ENCODE assay signal across 10 mouse cellular contexts in the genomic region with DNA sequence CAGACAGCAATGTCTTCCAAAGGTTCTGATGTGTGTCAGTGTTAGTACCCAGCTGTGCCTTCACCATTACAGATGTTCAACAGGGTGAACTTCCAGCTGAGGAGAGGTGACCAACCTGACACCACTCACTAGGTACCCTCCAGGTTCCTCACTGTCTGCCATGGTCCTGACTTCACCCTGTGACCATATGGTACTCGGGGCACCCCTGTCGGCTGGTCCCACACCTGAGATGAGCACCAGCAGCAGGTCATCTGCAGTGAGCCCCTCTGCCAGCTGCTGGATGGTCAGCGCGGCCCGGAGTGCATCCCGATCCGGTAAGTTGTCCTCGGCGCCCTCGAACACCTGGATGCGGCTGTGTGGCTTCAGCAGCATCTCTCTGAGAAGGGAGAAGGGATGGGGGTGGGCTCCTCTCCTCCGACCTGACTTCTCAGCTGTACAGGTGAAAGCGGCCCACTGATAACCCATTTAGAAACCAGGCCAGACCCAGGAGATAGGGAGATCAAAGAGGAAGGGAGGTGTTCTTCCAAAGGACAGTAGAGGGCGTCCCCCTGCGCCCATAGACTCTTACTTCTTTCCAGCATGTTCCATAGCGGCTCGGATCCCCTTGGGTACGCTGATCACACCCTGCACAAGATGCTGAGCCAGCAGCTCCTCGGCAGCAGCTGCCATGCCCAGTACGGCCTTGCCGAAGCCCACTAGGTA. TPM values are rescaled to one million over a fixed set of nuclear protein-coding genes. Genes with fewer than 3 reads are reported as not detected.
DNase-seq lines count a peak whose midpoint lies in the region; ATAC-seq and TF ChIP-seq lines count a peak whose summit lies in the region.
"Had no signal": no experiment of that assay in that cellular context is flagged by ENCODE, and none has a peak within 500 bp of the region (broad histone marks: within the 10 kb centered on the region; RNA-seq: fewer than 3 reads in every experiment).

No protein-coding gene starts in this region.

- H3K4me3 ChIP-seq in hindbrain, embryonic 10.5 days = no peak overlapping the region
- H3K4me3 ChIP-seq in hindbrain, embryonic 16.5 days (ENCODE audit: low read length) = no peak overlapping the region
- no peak overlapping the region for H3K4me3 ChIP-seq in bone marrow, adult 2 months (replicated peaks; ENCODE audit: control insufficient read depth, low read depth, low read length)
- H3K4me3 ChIP-seq in hindbrain, postnatal 0 days (ENCODE audit: low read length) = no peak overlapping the region
- peak overlapping the region; percentile 51 for H3K4me3 ChIP-seq in liver, embryonic 16.5 days (ENCODE audit: low read depth, low read length)
- H3K4me3 ChIP-seq: heart, adult 2 months; limb, embryonic 12.5 days had no signal

- no peak for DNase-seq in hindbrain, embryonic 10.5 days (ENCODE audit: low spot score)
- DNase-seq in hindbrain, postnatal 0 days (ENCODE audit: low spot score) = no peak
- no peak for DNase-seq in left cerebral cortex, postnatal 4 days
- DNase-seq in adrenal gland, adult 18-20 months (ENCODE audit: low spot score in 2 of 2) = no peak
- no peak for DNase-seq in right cerebral cortex, postnatal 25 days

- WGBS in hindbrain, embryonic 10.5 days = 80% methylated on average over 21 of the region's 21 CpGs
- WGBS in hindbrain, embryonic 16.5 days = 78% methylated on average over 21 of the region's 21 CpGs
- WGBS in bone marrow, adult 2 months = 92% methylated on average over 21 of the region's 21 CpGs
- WGBS in hindbrain, postnatal 0 days = 75% methylated on average over 21 of the region's 21 CpGs
- WGBS in liver, embryonic 16.5 days (ENCODE audit: insufficient replicate concordance) = 70% methylated on average over 21 of the region's 21 CpGs

- no peak for ATAC-seq in hindbrain, embryonic 16.5 days
- no peak for ATAC-seq in hindbrain, postnatal 0 days
- peak; percentile 2 for ATAC-seq in liver, embryonic 16.5 days (ENCODE audit: low read depth)

- no peak overlapping the region for H3K9ac ChIP-seq in hindbrain, embryonic 16.5 days (ENCODE audit: low read depth, low read length)
- no peak overlapping the region for H3K9ac ChIP-seq in hindbrain, postnatal 0 days (replicated peaks; ENCODE audit: low read length)
- peak overlapping the region; percentile 51 for H3K9ac ChIP-seq in liver, embryonic 16.5 days (ENCODE audit: low read depth, low read length)
- H3K9ac ChIP-seq: limb, embryonic 12.5 days had no signal

- H3K4me1 ChIP-seq in hindbrain, embryonic 10.5 days (replicated peaks) = peaks cover 31% of the 10 kb centered on the region
- peaks cover 7% of the 10 kb centered on the region; the same call in 1 of the 2 replicates for H3K4me1 ChIP-seq in hindbrain, embryonic 16.5 days (ENCODE audit: control insufficient read depth, insufficient read depth, low read depth, low read length)
- H3K4me1 ChIP-seq in bone marrow, adult 2 months (ENCODE audit: control insufficient read depth, insufficient read depth, low read length) = no peaks in the 10 kb centered on the region
- H3K4me1 ChIP-seq in hindbrain, postnatal 0 days (ENCODE audit: insufficient read depth, low read length) = no peaks in the 10 kb centered on the region
- peaks cover 5% of the 10 kb centered on the region for H3K4me1 ChIP-seq in liver, embryonic 16.5 days (ENCODE audit: control insufficient read depth, low read depth, low read length)

- H3K27ac ChIP-seq in hindbrain, embryonic 10.5 days = peak overlapping the region; percentile 35; the same call in 1 of the 2 replicates
- H3K27ac ChIP-seq in hindbrain, embryonic 16.5 days (ENCODE audit: low read depth, low read length) = no peak overlapping the region
- H3K27ac ChIP-seq in bone marrow, adult 2 months (ENCODE audit: control insufficient read depth, insufficient read depth, low read depth, low read length, poor library complexity) = no peak overlapping the region
- H3K27ac ChIP-seq in hindbrain, postnatal 0 days = no peak overlapping the region
- peak overlapping the region; percentile 75 for H3K27ac ChIP-seq in liver, embryonic 16.5 days (ENCODE audit: low read length)
- H3K27ac ChIP-seq: heart, adult 2 months; limb, embryonic 12.5 days had no signal

- H3K9me3 ChIP-seq in hindbrain, embryonic 10.5 days = no peaks in the 10 kb centered on the region
- no peaks in the 10 kb centered on the region for H3K9me3 ChIP-seq in hindbrain, embryonic 16.5 days (ENCODE audit: control insufficient read depth, low read length)
- H3K9me3 ChIP-seq in hindbrain, postnatal 0 days (ENCODE audit: low read length) = no peaks in the 10 kb centered on the region
- H3K9me3 ChIP-seq in liver, embryonic 16.5 days (replicated peaks; ENCODE audit: control insufficient read depth, low read length) = no peaks in the 10 kb centered on the region
- H3K9me3 ChIP-seq: limb, embryonic 12.5 days had no signal

- peaks cover 29% of the 10 kb centered on the region for H3K36me3 ChIP-seq in hindbrain, embryonic 10.5 days
- peaks cover 8% of the 10 kb centered on the region for H3K36me3 ChIP-seq in hindbrain, embryonic 16.5 days (ENCODE audit: control insufficient read depth, insufficient read depth, low read length)
- no peaks in the 10 kb centered on the region for H3K36me3 ChIP-seq in hindbrain, postnatal 0 days (ENCODE audit: insufficient read depth, low read length)
- H3K36me3 ChIP-seq in liver, embryonic 16.5 days (ENCODE audit: control insufficient read depth, insufficient read depth) = no peaks in the 10 kb centered on the region
- H3K36me3 ChIP-seq: limb, embryonic 12.5 days had no signal

- 0 out of 2 replicates have a peak, but pooled peaks have one; percentile 6 for TF ChIP-seq CTCF in bone marrow, adult 2 months (IDR thresholded peaks at IDR 0.05; ENCODE audit: control insufficient read depth, insufficient read depth, low read length)
- TF ChIP-seq CTCF in hindbrain, postnatal 0 days (IDR thresholded peaks at IDR 0.05; ENCODE audit: low read depth) = peak; percentile 29; the same call in 1 of the 2 replicates

- no peaks in the 10 kb centered on the region; the same call in 1 of the 2 replicates for H3K27me3 ChIP-seq in hindbrain, embryonic 10.5 days (ENCODE audit: insufficient read depth, poor library complexity, severe bottlenecking)
- H3K27me3 ChIP-seq in hindbrain, embryonic 16.5 days (replicated peaks; ENCODE audit: control insufficient read depth, insufficient read depth, low read length) = no peaks in the 10 kb centered on the region
- H3K27me3 ChIP-seq in hindbrain, postnatal 0 days (ENCODE audit: insufficient read depth, low read length) = no peaks in the 10 kb centered on the region
- H3K27me3 ChIP-seq in liver, embryonic 16.5 days (ENCODE audit: control insufficient read depth, insufficient read depth, low read depth, low read length) = no peaks in the 10 kb centered on the region; the same call in 1 of the 2 replicates

- intact Hi-C loops in left cerebral cortex, postnatal 4 days (cut with DNase I) = no loop called here

- no peak for TF ChIP-seq POLR2A in bone marrow, adult 2 months (IDR thresholded peaks at IDR 0.05; ENCODE audit: borderline replicate concordance, control insufficient read depth, low read depth, low read length)

- no peak overlapping the region for H3K4me2 ChIP-seq in hindbrain, embryonic 16.5 days (ENCODE audit: low read length)
- no peak overlapping the region for H3K4me2 ChIP-seq in hindbrain, postnatal 0 days (ENCODE audit: low read depth, low read length)
- H3K4me2 ChIP-seq in liver, embryonic 16.5 days (ENCODE audit: low read depth, low read length) = peak overlapping the region; percentile 22
- H3K4me2 ChIP-seq: limb, embryonic 12.5 days had no signal

RNA-seq across cellular contexts. Expression of gene Glyctk, which starts 0.9 kb away (rescaled TPM):
- 2.9 and 4.5 TPM in 2 replicates for polyA plus RNA-seq in hindbrain, embryonic 10.5 days (2016; fragmentation: Nextera tagmentation; extraction: Ambion mirVana)
- polyA plus RNA-seq in hindbrain, embryonic 16.5 days (2015; fragmentation: Nextera tagmentation; extraction: Ambion mirVana) = 2.1 TPM in 2 replicates
- polyA plus RNA-seq in bone marrow, adult 2 months (2011; ENCODE audit: insufficient read depth, insufficient read length, low replicate concordance, missing spikeins) = 0.99 and 1.9 TPM in 2 replicates
- 1.3 and 1.8 TPM in 2 replicates for total RNA-seq in hindbrain, postnatal 0 days (2014; rRNA removed)
- polyA plus RNA-seq in hindbrain, postnatal 0 days (2015; fragmentation: Nextera tagmentation; extraction: Ambion mirVana) = 1.2 and 1.7 TPM in 2 replicates
- 26.5 and 33.0 TPM in 2 replicates for polyA plus RNA-seq in liver, embryonic 16.5 days (2015; fragmentation: Nextera tagmentation; extraction: Ambion mirVana)
- 1 to 10 TPM; 2.7 to 3.5 TPM for total RNA-seq in left cerebral cortex, postnatal 4 days (2021)
- total RNA-seq in adrenal gland, adult 18-20 months (2021) = 1 to 10 TPM; 1.9 to 2.7 TPM

RNA-seq across cellular contexts. Expression of gene Wdr82, which starts 13.7 kb away (rescaled TPM):
- polyA plus RNA-seq in hindbrain, embryonic 10.5 days (2016; fragmentation: Nextera tagmentation; extraction: Ambion mirVana) = 25.8 and 29.9 TPM in 2 replicates
- 26.7 and 30.6 TPM in 2 replicates for polyA plus RNA-seq in hindbrain, embryonic 16.5 days (2015; fragmentation: Nextera tagmentation; extraction: Ambion mirVana)
- polyA plus RNA-seq in bone marrow, adult 2 months (2011; ENCODE audit: insufficient read depth, insufficient read length, low replicate concordance, missing spikeins) = 15.9 and 17.7 TPM in 2 replicates
- total RNA-seq in hindbrain, postnatal 0 days (2014; rRNA removed) = 240 and 243 TPM in 2 replicates
- polyA plus RNA-seq in hindbrain, postnatal 0 days (2015; fragmentation: Nextera tagmentation; extraction: Ambion mirVana) = 29.1 and 32.6 TPM in 2 replicates
- polyA plus RNA-seq in liver, embryonic 16.5 days (2015; fragmentation: Nextera tagmentation; extraction: Ambion mirVana) = 5.8 and 6.0 TPM in 2 replicates
- 100 to 1,000 TPM; 168 to 170 TPM for total RNA-seq in left cerebral cortex, postnatal 4 days (2021)
- 10 to 100 TPM; 73.7 to 81.6 TPM for total RNA-seq in adrenal gland, adult 18-20 months (2021)

RNA-seq across cellular contexts. Expression of gene Ppm1m, which starts 42.5 kb away (rescaled TPM):
- 47.3 and 48.6 TPM in 2 replicates for polyA plus RNA-seq in hindbrain, embryonic 10.5 days (2016; fragmentation: Nextera tagmentation; extraction: Ambion mirVana)
- polyA plus RNA-seq in hindbrain, embryonic 16.5 days (2015; fragmentation: Nextera tagmentation; extraction: Ambion mirVana) = 20.9 TPM in 2 replicates
- polyA plus RNA-seq in bone marrow, adult 2 months (2011; ENCODE audit: insufficient read depth, insufficient read length, low replicate concordance, missing spikeins) = 32.4 and 91.7 TPM in 2 replicates
- total RNA-seq in hindbrain, postnatal 0 days (2014; rRNA removed) = 19.0 and 23.3 TPM in 2 replicates
- 18.5 and 21.2 TPM in 2 replicates for polyA plus RNA-seq in hindbrain, postnatal 0 days (2015; fragmentation: Nextera tagmentation; extraction: Ambion mirVana)
- 9.7 and 11.5 TPM in 2 replicates for polyA plus RNA-seq in liver, embryonic 16.5 days (2015; fragmentation: Nextera tagmentation; extraction: Ambion mirVana)
- total RNA-seq in left cerebral cortex, postnatal 4 days (2021) = 10 to 100 TPM; 16.1 to 18.7 TPM
- total RNA-seq in adrenal gland, adult 18-20 months (2021) = 100 to 1,000 TPM; 105 to 110 TPM

RNA-seq across cellular contexts. Expression of gene Twf2, which starts 45.8 kb away (rescaled TPM):
- 65.9 and 71.3 TPM in 2 replicates for polyA plus RNA-seq in hindbrain, embryonic 10.5 days (2016; fragmentation: Nextera tagmentation; extraction: Ambion mirVana)
- polyA plus RNA-seq in hindbrain, embryonic 16.5 days (2015; fragmentation: Nextera tagmentation; extraction: Ambion mirVana) = 49.9 and 50.3 TPM in 2 replicates
- polyA plus RNA-seq in bone marrow, adult 2 months (2011; ENCODE audit: insufficient read depth, insufficient read length, low replicate concordance, missing spikeins) = 21.7 and 63.2 TPM in 2 replicates
- 57.4 and 72.6 TPM in 2 replicates for total RNA-seq in hindbrain, postnatal 0 days (2014; rRNA removed)
- 42.0 and 43.9 TPM in 2 replicates for polyA plus RNA-seq in hindbrain, postnatal 0 days (2015; fragmentation: Nextera tagmentation; extraction: Ambion mirVana)
- 19.7 and 21.2 TPM in 2 replicates for polyA plus RNA-seq in liver, embryonic 16.5 days (2015; fragmentation: Nextera tagmentation; extraction: Ambion mirVana)
- total RNA-seq in left cerebral cortex, postnatal 4 days (2021) = 10 to 100 TPM; 34.4 to 38.2 TPM
- 10 to 100 TPM; 41.1 to 78.7 TPM for total RNA-seq in adrenal gland, adult 18-20 months (2021)

Comparison
In these comparisons a context has a peak if more than half of its experiments do, and no peak if none do; other contexts are left out.
1. H3K27ac ChIP-seq: peak in hindbrain, embryonic 10.5 days (single experiment) and liver, embryonic 16.5 days (single experiment); none in hindbrain, embryonic 16.5 days (single experiment), bone marrow, adult 2 months (single experiment) and hindbrain, postnatal 0 days (single experiment).